Mouse (Mus musculus) adrenal gland, postnatal 4 days (tissue): ENCODE data around the gene Eif2s3x. TPM values are rescaled to one million over a fixed set of nuclear protein-coding genes. Genes with fewer than 3 reads are reported as not detected.

ENCODE experiments used
- total RNA-seq, 2 experiments: library from RNA; stranded (reverse); gene quantifications; 2 replicates each; pipeline ENCODE4 v1.2.3; 2021

The Eif2s3x gene
- total RNA-seq, 2 experiments from 2014 or later = 124 to 178 TPM

Other genes starting within 250 kb of the Eif2s3x start
- gene AU015836, start 244.2 kb downstream of the Eif2s3x start, total RNA-seq = under 1 TPM in 1 of 2 experiments, not detected in 1; 0.48 TPM
- gene Zfx, start 89.2 kb downstream of the Eif2s3x start, total RNA-seq = 10 to 100 TPM; 43.2 to 47.0 TPM
- 10 to 100 TPM; 24.6 to 25.7 TPM for gene Klhl15, start 21.7 kb upstream of the Eif2s3x start, total RNA-seq
- gene Fam90a1b, start 153.9 kb upstream of the Eif2s3x start, total RNA-seq = not detected
- 10 to 100 TPM; 46.3 to 54.9 TPM for gene Apoo, start 154.3 kb upstream of the Eif2s3x start, total RNA-seq